Mouse (Mus musculus) layer of hippocampus, postnatal 10 days (tissue): ENCODE measurements at regions not wholly inside any gene's neighbourhood (a gene's known extent, or its start where the extent isn't known, plus 50 kb on each side); places are given as distances from the start of the nearest gene placed in this dataset.

ENCODE experiments used
- DNase-seq, 2 experiments: peaks; one replicate each; pipeline ENCODE4 v3.0.0; 2021; ENCODE audit warnings: low spot score in 2 of 2

- no peak for DNase-seq
Observed at GRCm38 (mm10) chr2:48407876-48408275, 406.0 kb upstream of the Acvr2a start.

- DNase-seq: no peak
Observed at GRCm38 (mm10) chr2:48409876-48410275, 404.0 kb upstream of the Acvr2a start.

- no peak for DNase-seq
Observed at GRCm38 (mm10) chr2:48411392-48411791, 402.5 kb upstream of the Acvr2a start.

- DNase-seq: no peak
Observed at GRCm38 (mm10) chr2:48412683-48413440, 401.0 kb upstream of the Acvr2a start.

- DNase-seq: no peak
Observed at GRCm38 (mm10) chr2:48414596-48415481, 399.1 kb upstream of the Acvr2a start.

GRCm38 (mm10) chr2:48416207-48416750, 397.6 kb upstream of the Acvr2a start:
- DNase-seq: no peak

GRCm38 (mm10) chr2:48417000-48417596, 396.8 kb upstream of the Acvr2a start:
- DNase-seq: no peak

GRCm38 (mm10) chr2:48420791-48421190, 393.1 kb upstream of the Acvr2a start:
- DNase-seq: no peak

- peak; percentile 23 to 33 for DNase-seq
Observed at GRCm38 (mm10) chr2:48423861-48424442, 390.0 kb upstream of the Acvr2a start.

- no peak for DNase-seq
Observed at GRCm38 (mm10) chr2:48424562-48424961, 389.3 kb upstream of the Acvr2a start.

GRCm38 (mm10) chr2:48425200-48426090, 388.5 kb upstream of the Acvr2a start:
- no peak for DNase-seq

GRCm38 (mm10) chr2:48432545-48432944, 381.4 kb upstream of the Acvr2a start:
- DNase-seq: no peak

- DNase-seq: no peak
Observed at GRCm38 (mm10) chr2:48441296-48441990, 372.5 kb upstream of the Acvr2a start.

- no peak for DNase-seq
Observed at GRCm38 (mm10) chr2:48441991-48442544, 371.8 kb upstream of the Acvr2a start.

GRCm38 (mm10) chr2:48445898-48446604, 367.9 kb upstream of the Acvr2a start:
- DNase-seq: no peak

- DNase-seq: no peak
Observed at GRCm38 (mm10) chr2:48446617-48447016, 367.3 kb upstream of the Acvr2a start.

- DNase-seq: no peak
Observed at GRCm38 (mm10) chr2:48449165-48449842, 364.6 kb upstream of the Acvr2a start.
